ENCODE assay signal across 8 mouse cellular contexts in genomic region chr5:113152663-113153507, GRCm38 (mm10).
A peak's percentile ranks its signal among the peaks of the same experiment; 100 is the strongest.
DNase-seq lines count a peak whose midpoint lies in the region; ATAC-seq lines count a peak whose summit lies in the region.

No protein-coding gene starts in this region.

- ATAC-seq in heart, embryonic 14.5 days (ENCODE audit: insufficient number of reproducible peaks, insufficient read depth, low FRiP score, low read depth), result peak; percentile 36; the same call in 1 of the 2 replicates

- peak overlapping the region; percentile 37 to 79 for H3K27ac ChIP-seq in heart, embryonic 14.5 days (replicated peaks in 1 of 2; ENCODE audit: control insufficient read depth in 1 of 2, insufficient read depth in 1 of 2, low read depth in 2 of 2, low read length in 2 of 2)
- peak overlapping the region; percentile 58 for H3K27ac ChIP-seq in embryonic facial prominence, embryonic 10.5 days (replicated peaks)

- no peaks in the 10 kb centered on the region for H3K27me3 ChIP-seq in heart, embryonic 14.5 days (ENCODE audit: control insufficient read depth, insufficient read depth, low read length)
- H3K27me3 ChIP-seq in embryonic facial prominence, embryonic 10.5 days (replicated peaks; ENCODE audit: low read depth, poor library complexity, severe bottlenecking), result no peaks in the 10 kb centered on the region

- H3K4me3 ChIP-seq in heart, embryonic 14.5 days (ENCODE audit: control insufficient read depth in 1 of 2, insufficient read depth in 1 of 2, low read depth in 1 of 2, low read length in 2 of 2), result no peak overlapping the region
- H3K4me3 ChIP-seq in embryonic facial prominence, embryonic 10.5 days, result peak overlapping the region; percentile 12; the same call in 1 of the 2 replicates

- 0 out of 2 replicates have a peak overlapping the region, but pooled peaks have one; percentile 16 for H3K4me2 ChIP-seq in heart, embryonic 14.5 days (ENCODE audit: low read length)

- no peak for DNase-seq in heart, adult 8-10 months (ENCODE audit: low spot score)
- DNase-seq in embryonic facial prominence, embryonic 10.5 days (ENCODE audit: low spot score), result peak; percentile 44
- peak; percentile 61 for DNase-seq in heart, postnatal 4 days
- DNase-seq in kidney, postnatal 4 days, result peak; percentile 57 to 72
- DNase-seq in urinary bladder, adult 2 months (ENCODE audit: low spot score), result peak; percentile 84
- no peak for DNase-seq in ovary, postnatal 14 days (ENCODE audit: low spot score)
- no peak for DNase-seq in cerebellum, postnatal 4 days (ENCODE audit: low spot score in 2 of 2)

- peak overlapping the region; percentile 62 for H3K9ac ChIP-seq in heart, embryonic 14.5 days (ENCODE audit: low read length)

- H3K4me1 ChIP-seq in heart, embryonic 14.5 days (ENCODE audit: control insufficient read depth in 2 of 2, insufficient read depth in 2 of 2, low read length in 2 of 2), result peaks cover 39 to 53% of the 10 kb centered on the region in 2 experiments
- peaks cover 69% of the 10 kb centered on the region for H3K4me1 ChIP-seq in embryonic facial prominence, embryonic 10.5 days

- no peaks in the 10 kb centered on the region for H3K9me3 ChIP-seq in heart, embryonic 14.5 days (ENCODE audit: control insufficient read depth, low read length)
- no peaks in the 10 kb centered on the region for H3K9me3 ChIP-seq in embryonic facial prominence, embryonic 10.5 days

- no peaks in the 10 kb centered on the region for H3K36me3 ChIP-seq in heart, embryonic 14.5 days (ENCODE audit: control insufficient read depth, insufficient read depth, low read length)
- no peaks in the 10 kb centered on the region for H3K36me3 ChIP-seq in embryonic facial prominence, embryonic 10.5 days (replicated peaks)

- 50% methylated on average over 22 of the region's 22 CpGs for WGBS in heart, embryonic 14.5 days
- WGBS in embryonic facial prominence, embryonic 10.5 days, result 49% methylated on average over 22 of the region's 22 CpGs

Comparison
In these comparisons a context has a peak if more than half of its experiments do, and no peak if none do; other contexts are left out.
1. DNase-seq: peak in embryonic facial prominence, embryonic 10.5 days (single experiment), heart, postnatal 4 days (single experiment), kidney, postnatal 4 days (2 of 2) and urinary bladder, adult 2 months (single experiment); none in heart, adult 8-10 months (single experiment), ovary, postnatal 14 days (single experiment) and cerebellum, postnatal 4 days (0 of 2).